Mouse (Mus musculus): Measurements from ENCODE around the gene Tob1. TPM values are rescaled to one million over a fixed set of nuclear protein-coding genes. Genes with fewer than 3 reads are reported as not detected.
A peak's percentile ranks its signal among the peaks of the same experiment; 100 is the strongest.

Tob1 gene
- total and polyA plus RNA-seq, 3 experiments = 2.4 to 7.5 TPM; not detected in 1

GRCm38 (mm10) chr11:94209695-94210131, 1.5 kb upstream of the Tob1 start (continued):
- TF ChIP-seq GABPA (IDR thresholded peaks at IDR 0.05; ENCODE audit: low read depth, low read length) = no peak
- peak in 1 of 2 experiments; percentile 21; a peak in 1 of 4 replicates for TF ChIP-seq POLR2A (IDR thresholded peaks at IDR 0.05; ENCODE audit: control insufficient read depth in 1 of 2, insufficient read depth in 1 of 2, low read depth in 1 of 2, low read length in 2 of 2, poor library complexity in 1 of 2)
- no peak for TF ChIP-seq ETS1 (IDR thresholded peaks at IDR 0.05; ENCODE audit: low read depth, low read length)
- TF ChIP-seq CTCF (IDR thresholded peaks at IDR 0.05 in 2 of 3, conservative IDR thresholded peaks at IDR 0.05 in 1 of 3; ENCODE audit: control insufficient read depth in 1 of 3, insufficient read depth in 1 of 3, low read depth in 2 of 3, low read length in 3 of 3, poor library complexity in 1 of 3, severe bottlenecking in 1 of 3) = no peak
- no peak for TF ChIP-seq RAD21 (IDR thresholded peaks at IDR 0.05; ENCODE audit: low read depth, low read length)
- no peak for TF ChIP-seq ZC3H11A (IDR thresholded peaks at IDR 0.05; ENCODE audit: low read depth, low read length)
- TF ChIP-seq ELF1 (IDR thresholded peaks at IDR 0.05; ENCODE audit: low read depth, low read length) = no peak
- TF ChIP-seq TAL1 (IDR thresholded peaks at IDR 0.05; ENCODE audit: low read length) = no peak
- peak; percentile 74 for TF ChIP-seq SIN3A (IDR thresholded peaks at IDR 0.05; ENCODE audit: low read length)
- no peak for TF ChIP-seq SMC3 (IDR thresholded peaks at IDR 0.05; ENCODE audit: low read depth, low read length)
- no peak for TF ChIP-seq KAT2A (conservative IDR thresholded peaks at IDR 0.05; ENCODE audit: low read depth, low read length)
- TF ChIP-seq USF2 (IDR thresholded peaks at IDR 0.05; ENCODE audit: borderline replicate concordance in 1 of 2, insufficient read depth in 1 of 2, low read depth in 1 of 2, low read length in 2 of 2) = peak in 1 of 2 experiments; percentile 71; a peak in 2 of 4 replicates
- TF ChIP-seq CHD2 (IDR thresholded peaks at IDR 0.05; ENCODE audit: low read length) = no peak
- 0 out of 2 replicates have a peak, but pooled peaks have one; percentile 9 for TF ChIP-seq TBP (IDR thresholded peaks at IDR 0.05; ENCODE audit: low read depth, low read length)
- TF ChIP-seq POLR2AphosphoS5 (IDR thresholded peaks at IDR 0.05; ENCODE audit: borderline replicate concordance, low read depth, low read length) = no peak
- no peak; the same call in 1 of the 2 replicates for TF ChIP-seq E2F4 (IDR thresholded peaks at IDR 0.05; ENCODE audit: borderline replicate concordance, low read depth, low read length)
- 0 out of 2 replicates have a peak, but pooled peaks have one; percentile 20 for TF ChIP-seq MYC (IDR thresholded peaks at IDR 0.05; ENCODE audit: low read depth, low read length)
- TF ChIP-seq MEF2A (IDR thresholded peaks at IDR 0.05; ENCODE audit: extremely low read depth, insufficient replicate concordance, low read depth, low read length, poor library complexity, severe bottlenecking) = no peak

- Histone ChIP-seq H3K4me1 (ENCODE audit: control insufficient read depth in 1 of 2, insufficient read depth in 2 of 2, low read length in 2 of 2) (peaks cover 4 to 8% of the 10 kb centered on the region in 2 experiments), H3K27ac (ENCODE audit: control insufficient read depth, low read depth, low read length) (peak overlapping the region; percentile 75), H3K9me3 (replicated peaks; ENCODE audit: insufficient read depth, low read length) (no peaks in the 10 kb centered on the region), H3K4me3 (ENCODE audit: control insufficient read depth in 1 of 2, insufficient read depth in 1 of 2, low read depth in 2 of 2, low read length in 2 of 2) (peak overlapping the region; percentile 71 to 78), H3K9ac (ENCODE audit: control insufficient read depth, low read depth, low read length, poor library complexity, severe bottlenecking) (peak overlapping the region; percentile 78), H3K36me3 (ENCODE audit: control insufficient read depth in 1 of 2, insufficient read depth in 2 of 2, low read length in 2 of 2) (peaks cover 0 to 12% of the 10 kb centered on the region in 2 experiments; a peak in 2 of 4 replicates), H3K79me2 (ENCODE audit: control insufficient read depth, insufficient read depth, low read length, poor library complexity) (peaks cover 12% of the 10 kb centered on the region; the same call in 1 of the 2 replicates), H3K27me3 (ENCODE audit: control insufficient read depth in 1 of 2, insufficient read depth in 2 of 2, low read length in 2 of 2) (no peaks in the 10 kb centered on the region)
- DNase-seq (ENCODE audit: low read depth, low spot score) = peak; percentile 99
- 0 out of 2 replicates have a peak, but pooled peaks have one; percentile 29 for TF ChIP-seq HCFC1 (IDR thresholded peaks at IDR 0.05; ENCODE audit: low read depth, low read length)
- no peak for TF ChIP-seq GABPA (IDR thresholded peaks at IDR 0.05; ENCODE audit: low read depth, low read length)
- 0 out of 2 replicates have a peak, but pooled peaks have one; percentile 56 for TF ChIP-seq MAX (IDR thresholded peaks at IDR 0.05; ENCODE audit: low read length)
- no peak for TF ChIP-seq USF2 (IDR thresholded peaks at IDR 0.05; ENCODE audit: borderline replicate concordance in 1 of 2, insufficient read depth in 1 of 2, low read depth in 1 of 2, low read length in 2 of 2)
- TF ChIP-seq USF1 (IDR thresholded peaks at IDR 0.05; ENCODE audit: low read depth, low read length) = no peak; the same call in 1 of the 2 replicates
- TF ChIP-seq CTCF (IDR thresholded peaks at IDR 0.05 in 2 of 3, conservative IDR thresholded peaks at IDR 0.05 in 1 of 3; ENCODE audit: control insufficient read depth in 1 of 3, insufficient read depth in 1 of 3, low read depth in 2 of 3, low read length in 3 of 3, poor library complexity in 1 of 3, severe bottlenecking in 1 of 3) = no peak
- 0 out of 2 replicates have a peak, but pooled peaks have one; percentile 14 for TF ChIP-seq NRF1 (IDR thresholded peaks at IDR 0.05; ENCODE audit: insufficient read depth, low read depth, low read length, poor library complexity, severe bottlenecking)
- no peak for TF ChIP-seq ZC3H11A (IDR thresholded peaks at IDR 0.05; ENCODE audit: low read depth, low read length)
- peak; percentile 18; the same call in 1 of the 2 replicates for TF ChIP-seq TCF12 (IDR thresholded peaks at IDR 0.05; ENCODE audit: low read depth, low read length)
- 0 out of 2 replicates have a peak, but pooled peaks have one; percentile 60 for TF ChIP-seq POLR2AphosphoS2 (IDR thresholded peaks at IDR 0.05; ENCODE audit: low read length)
- 0 out of 2 replicates have a peak, but pooled peaks have one; percentile 31 for TF ChIP-seq POLR2AphosphoS5 (IDR thresholded peaks at IDR 0.05; ENCODE audit: borderline replicate concordance, low read depth, low read length)
- TF ChIP-seq KAT2A (conservative IDR thresholded peaks at IDR 0.05; ENCODE audit: low read depth, low read length) = no peak
- TF ChIP-seq RAD21 (IDR thresholded peaks at IDR 0.05; ENCODE audit: low read depth, low read length) = no peak
- TF ChIP-seq E2F4 (IDR thresholded peaks at IDR 0.05; ENCODE audit: borderline replicate concordance, low read depth, low read length) = peak; percentile 55; the same call in 1 of the 2 replicates
- TF ChIP-seq SMC3 (IDR thresholded peaks at IDR 0.05; ENCODE audit: low read depth, low read length) = no peak
- peak; percentile 37; the same call in 1 of the 2 replicates for TF ChIP-seq ZNF384 (IDR thresholded peaks at IDR 0.05; ENCODE audit: low read depth, low read length)
- no peak for TF ChIP-seq ZKSCAN1 (IDR thresholded peaks at IDR 0.05; ENCODE audit: low read depth, low read length)
- peak; percentile 57 for TF ChIP-seq TBP (IDR thresholded peaks at IDR 0.05; ENCODE audit: low read depth, low read length)
- peak; percentile 92 for TF ChIP-seq MEF2A (IDR thresholded peaks at IDR 0.05; ENCODE audit: extremely low read depth, insufficient replicate concordance, low read depth, low read length, poor library complexity, severe bottlenecking)
- no peak for TF ChIP-seq MYC (IDR thresholded peaks at IDR 0.05; ENCODE audit: low read depth, low read length)
- no peak for TF ChIP-seq BHLHE40 (IDR thresholded peaks at IDR 0.05; ENCODE audit: borderline replicate concordance, low read depth, low read length)
Measured at GRCm38 (mm10) chr11:94210191-94211086, 815 bp upstream of the Tob1 start.
